9 mouse cellular contexts compared by ENCODE assay signal in the genomic region with DNA sequence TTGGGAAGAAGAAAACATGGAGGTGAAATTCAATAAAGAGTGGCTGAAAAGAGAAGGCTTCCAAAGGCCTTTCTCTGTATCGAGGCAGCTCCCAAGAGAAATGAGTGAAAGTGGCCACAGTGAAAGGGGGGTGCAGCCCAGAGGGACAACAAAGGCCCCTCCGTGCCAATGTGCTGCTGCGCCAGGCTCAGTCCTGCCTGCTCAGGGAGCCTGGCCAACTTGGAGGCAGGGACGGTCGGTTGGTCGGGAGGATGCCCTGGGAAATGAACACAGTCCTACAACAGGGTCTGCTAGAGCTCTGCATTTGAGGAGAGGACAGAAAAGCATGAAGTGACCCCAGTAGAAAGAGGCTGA.
A peak's percentile ranks its signal among the peaks of the same experiment; 100 is the strongest.
DNase-seq lines count a peak whose midpoint lies in the region; ATAC-seq and TF ChIP-seq lines count a peak whose summit lies in the region.
"Had no signal": no experiment of that assay in that cellular context is flagged by ENCODE, and none has a peak within 500 bp of the region (broad histone marks: within the 10 kb centered on the region; RNA-seq: fewer than 3 reads in every experiment).

No protein-coding gene starts in this region.

- DNase-seq in right cerebral cortex, postnatal 10 days (ENCODE audit: low spot score in 2 of 2), result peak; percentile 65 to 78
- DNase-seq in right cerebral cortex, postnatal 14 days, result no peak
- DNase-seq in forebrain, postnatal 0 days, result peak; percentile 61
- peak; percentile 57 for DNase-seq in mesoderm, embryonic 11.5 days (ENCODE audit: low read depth, low spot score)
- DNase-seq in frontal cortex, postnatal 14 days (ENCODE audit: low spot score in 2 of 2), result no peak
- no peak for DNase-seq in kidney, postnatal 36 days
- DNase-seq: cerebellum, adult 11 months; lung, embryonic 14.5 days had no signal

- no peak overlapping the region for H3K4me2 ChIP-seq in forebrain, postnatal 0 days (ENCODE audit: low read depth)
- H3K4me2 ChIP-seq in neural tube, embryonic 15.5 days, result peak overlapping the region; percentile 25
- H3K4me2 ChIP-seq: lung, embryonic 14.5 days had no signal

- 11% methylated on average over 6 of the region's 6 CpGs for WGBS in forebrain, postnatal 0 days
- WGBS in neural tube, embryonic 15.5 days, result 15% methylated on average over 6 of the region's 6 CpGs

- peak; percentile 78 for ATAC-seq in forebrain, postnatal 0 days
- peak; percentile 83 for ATAC-seq in neural tube, embryonic 15.5 days (ENCODE audit: low FRiP score)

- H3K4me3 ChIP-seq in forebrain, postnatal 0 days (ENCODE audit: low read depth, low read length), result no peak overlapping the region
- H3K4me3 ChIP-seq in neural tube, embryonic 15.5 days (replicated peaks), result no peak overlapping the region

- no peaks in the 10 kb centered on the region for H3K9me3 ChIP-seq in forebrain, postnatal 0 days (ENCODE audit: low read length)
- no peaks in the 10 kb centered on the region for H3K9me3 ChIP-seq in neural tube, embryonic 15.5 days (replicated peaks)

- H3K4me1 ChIP-seq in forebrain, postnatal 0 days (ENCODE audit: insufficient read depth), result no peaks in the 10 kb centered on the region; the same call in 1 of the 2 replicates
- H3K4me1 ChIP-seq in neural tube, embryonic 15.5 days, result peaks cover 25% of the 10 kb centered on the region

- no peak overlapping the region for H3K9ac ChIP-seq in forebrain, postnatal 0 days
- no peak overlapping the region for H3K9ac ChIP-seq in neural tube, embryonic 15.5 days (replicated peaks)
- H3K9ac ChIP-seq: lung, embryonic 14.5 days had no signal

- H3K36me3 ChIP-seq in forebrain, postnatal 0 days (ENCODE audit: insufficient read depth), result peaks cover 10% of the 10 kb centered on the region
- H3K36me3 ChIP-seq in neural tube, embryonic 15.5 days, result peaks cover 18% of the 10 kb centered on the region

- H3K27me3 ChIP-seq in forebrain, postnatal 0 days (ENCODE audit: insufficient read depth, low read length), result no peaks in the 10 kb centered on the region
- H3K27me3 ChIP-seq in neural tube, embryonic 15.5 days (replicated peaks), result no peaks in the 10 kb centered on the region; the same call in 1 of the 2 replicates

- H3K27ac ChIP-seq in forebrain, postnatal 0 days (ENCODE audit: low read depth, low read length), result peak overlapping the region; percentile 68
- H3K27ac ChIP-seq in neural tube, embryonic 15.5 days (replicated peaks), result peak overlapping the region; percentile 70

- TF ChIP-seq CTCF in forebrain, postnatal 0 days (IDR thresholded peaks at IDR 0.05; ENCODE audit: low read depth), result no peak

Comparison
In these comparisons a context has a peak if more than half of its experiments do, and no peak if none do; other contexts are left out.
1. DNase-seq: peak in right cerebral cortex, postnatal 10 days (2 of 2), forebrain, postnatal 0 days (single experiment) and mesoderm, embryonic 11.5 days (single experiment); none in right cerebral cortex, postnatal 14 days (single experiment), frontal cortex, postnatal 14 days (0 of 2) and kidney, postnatal 36 days (0 of 2).